In genomic region chr13:41519792-41520191, GRCm38 (mm10) we compare ENCODE assay signal across 26 mouse cellular contexts.
"Had no signal": no experiment of that assay in that cellular context is flagged by ENCODE, and none has a peak within 500 bp of the region (broad histone marks: within the 10 kb centered on the region; RNA-seq: fewer than 3 reads in every experiment).

No protein-coding gene starts in this region.

- H3K4me3 ChIP-seq: gastrocnemius, adult 2 months; heart, embryonic 12.5 days; hindbrain, embryonic 10.5 days; hindbrain, embryonic 12.5 days; intestine, embryonic 15.5 days; layer of hippocampus, adult 2 months; limb, embryonic 13.5 days; limb, embryonic 15.5 days had no signal

- ATAC-seq: forebrain, embryonic 16.5 days; hindbrain, embryonic 16.5 days; inflammation-experienced regulatory T-cells, adult 6 months; intestine, embryonic 15.5 days; intestine, postnatal 0 days had no signal

- DNase-seq: gastrocnemius, adult 2 months; gastrocnemius, postnatal 10 days; gastrocnemius, postnatal 25 days; heart, adult 18-20 months; heart, postnatal 10 days; heart, postnatal 4 days; kidney, adult 18-20 months; kidney, adult 8-10 months; kidney, postnatal 10 days; kidney, postnatal 25 days; kidney, postnatal 4 days; layer of hippocampus, adult 9-11 months; layer of hippocampus, postnatal 36 days; left cerebral cortex, postnatal 4 days had no signal

- H3K9me3 ChIP-seq: heart, embryonic 12.5 days; hindbrain, embryonic 10.5 days; hindbrain, embryonic 12.5 days; intestine, embryonic 15.5 days; limb, embryonic 13.5 days; limb, embryonic 15.5 days had no signal

- H3K9ac ChIP-seq: heart, embryonic 12.5 days; hindbrain, embryonic 12.5 days; hindbrain, embryonic 14.5 days; intestine, embryonic 15.5 days; limb, embryonic 13.5 days; limb, embryonic 15.5 days had no signal

- H3K27me3 ChIP-seq: heart, embryonic 12.5 days; hindbrain, embryonic 12.5 days; intestine, embryonic 15.5 days; limb, embryonic 13.5 days; limb, embryonic 15.5 days had no signal

- H3K4me1 ChIP-seq: intestine, embryonic 15.5 days had no signal

- H3K27ac ChIP-seq: gastrocnemius, adult 2 months; hindbrain, embryonic 10.5 days; hindbrain, embryonic 12.5 days; hindbrain, embryonic 14.5 days; intestine, embryonic 15.5 days; layer of hippocampus, adult 2 months; limb, embryonic 13.5 days; limb, embryonic 15.5 days had no signal

- H3K4me2 ChIP-seq: heart, embryonic 12.5 days; hindbrain, embryonic 12.5 days; hindbrain, embryonic 14.5 days; intestine, embryonic 15.5 days; limb, embryonic 13.5 days; limb, embryonic 15.5 days had no signal

- H3K36me3 ChIP-seq: heart, embryonic 12.5 days; hindbrain, embryonic 10.5 days; hindbrain, embryonic 12.5 days; intestine, embryonic 15.5 days; limb, embryonic 13.5 days; limb, embryonic 15.5 days had no signal
